Mouse (Mus musculus) ES-Bruce4 (cell line): Measurements from ENCODE around the gene Rnd1.

ENCODE experiments used
- CTCF ChIP-seq: IDR thresholded peaks from one replicate; pipeline ENCODE4 v1.8.1; 2011; ENCODE audit warnings: low read depth, low read length
- POLR2A ChIP-seq: IDR thresholded peaks from one replicate; pipeline ENCODE4 v1.8.1; 2011; ENCODE audit warnings: low read length; ENCODE audit not compliant: insufficient read depth

DNA sequence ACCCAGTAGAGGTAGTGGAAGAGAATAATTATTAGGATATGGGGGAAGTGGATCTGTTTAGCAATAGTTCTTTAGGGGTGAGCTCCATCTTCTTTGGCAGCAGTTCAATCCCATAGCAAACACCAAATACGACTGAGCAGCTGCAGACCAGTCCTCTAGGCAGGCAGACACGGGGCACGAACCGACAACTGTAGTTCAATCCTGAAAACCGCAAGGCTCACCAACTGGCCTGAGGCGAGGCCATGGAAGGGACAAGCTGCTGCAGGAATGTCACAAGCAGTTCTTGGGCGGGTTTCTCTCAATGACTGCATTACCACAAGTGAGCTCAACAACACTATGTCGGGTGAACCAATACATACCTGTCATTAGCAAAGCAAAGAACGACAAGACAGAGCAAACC lies 27.1 kb upstream of the Rnd1 start:
- TF ChIP-seq CTCF (no peak), POLR2A (no peak)
